Mouse (Mus musculus) C2C12 (cell line): ENCODE measurements around the gene Aatf. TPM values are rescaled to one million over a fixed set of nuclear protein-coding genes. Genes with fewer than 3 reads are reported as not detected.

Experiments used
- H3K27me3 ChIP-seq: one replicate; pipeline ENCODE4 v1.6.1; 2011; ENCODE audit not compliant: control insufficient read depth, insufficient read depth, insufficient read length
- H3K36me3 ChIP-seq: one replicate; pipeline ENCODE4 v1.6.1; 2011; ENCODE audit not compliant: control insufficient read depth, insufficient read depth
- H3K4me3 ChIP-seq: one replicate; pipeline ENCODE4 v1.5.1; 2011; ENCODE audit warnings: mild to moderate bottlenecking, control low read depth; ENCODE audit not compliant: poor library complexity, insufficient read depth, severe bottlenecking
- H3K79me2 ChIP-seq: one replicate; pipeline ENCODE4 v1.6.1; 2011; ENCODE audit not compliant: control insufficient read depth, insufficient read depth
- H3K79me3 ChIP-seq: one replicate; pipeline ENCODE4 v1.6.1; 2011; ENCODE audit warnings: low read depth, control low read depth
- H3ac ChIP-seq: one replicate; pipeline ENCODE3; 2011; ENCODE audit warnings: low read depth; ENCODE audit not compliant: control insufficient read depth, insufficient read length
- CEBPB ChIP-seq: IDR thresholded peaks from one replicate; pipeline ENCODE4 v1.6.1; 2011; ENCODE audit warnings: low read depth, mild to moderate bottlenecking, control low read depth, moderate library complexity
- CTCF ChIP-seq: IDR thresholded peaks from one replicate; pipeline ENCODE4 v1.5.1; 2011; ENCODE audit not compliant: control insufficient read depth, insufficient read depth, insufficient read length
- FOSL1 ChIP-seq: IDR thresholded peaks from one replicate; pipeline ENCODE4 v1.8.0; 2011; ENCODE audit warnings: mild to moderate bottlenecking, low read length; ENCODE audit not compliant: poor library complexity, insufficient read depth, severe bottlenecking
- MAX ChIP-seq: IDR thresholded peaks from one replicate; pipeline ENCODE4 v1.6.1; 2011; ENCODE audit warnings: mild to moderate bottlenecking, control low read depth
- MYOD1 ChIP-seq: IDR thresholded peaks from one replicate; pipeline ENCODE4 v1.6.1; 2011; ENCODE audit warnings: low read depth; ENCODE audit not compliant: control insufficient read depth, insufficient read length
- MYOG ChIP-seq: IDR thresholded peaks from one replicate; pipeline ENCODE4 v1.6.1; 2011; ENCODE audit not compliant: control insufficient read depth, insufficient read length; ENCODE audit errors: extremely low read depth
- USF1 ChIP-seq: IDR thresholded peaks from one replicate; pipeline ENCODE4 v1.6.1; 2011; ENCODE audit warnings: low read depth, mild to moderate bottlenecking, control low read depth, moderate library complexity
- long read RNA-seq, 2 experiments: library from polyadenylated mRNA; unstranded; transcript quantifications; one replicate each; pipeline ENCODE4 v2.0.0; 2019 to 2020
- polyA plus RNA-seq: library from polyadenylated mRNA; unstranded; fragments of >200 nt; fragmentation: generic; extraction: Trizol; gene quantifications from one replicate; pipeline ENCODE4 v1.2.1, GENCODE M21; 2012; ENCODE audit warnings: missing spikeins

Gene Aatf
- 38.6 TPM for polyA plus RNA-seq
- long read RNA-seq, experiment 1, transcript Aatf-201 (13 exons, 1,822 nt): major isoform, 47 of 56 reads
- long read RNA-seq, experiment 1, partial matches to known transcripts: 4 of 56 reads
- long read RNA-seq, experiment 1, other reads (novel, unspliced or antisense): 5 of 56 reads
- long read RNA-seq, experiment 2, transcript Aatf-201 (13 exons, 1,822 nt): major isoform, 359 of 420 reads
- long read RNA-seq, experiment 2, partial matches to known transcripts: 4 of 420 reads
- long read RNA-seq, experiment 2, other reads (novel, unspliced or antisense): 56 of 420 reads

DNA sequence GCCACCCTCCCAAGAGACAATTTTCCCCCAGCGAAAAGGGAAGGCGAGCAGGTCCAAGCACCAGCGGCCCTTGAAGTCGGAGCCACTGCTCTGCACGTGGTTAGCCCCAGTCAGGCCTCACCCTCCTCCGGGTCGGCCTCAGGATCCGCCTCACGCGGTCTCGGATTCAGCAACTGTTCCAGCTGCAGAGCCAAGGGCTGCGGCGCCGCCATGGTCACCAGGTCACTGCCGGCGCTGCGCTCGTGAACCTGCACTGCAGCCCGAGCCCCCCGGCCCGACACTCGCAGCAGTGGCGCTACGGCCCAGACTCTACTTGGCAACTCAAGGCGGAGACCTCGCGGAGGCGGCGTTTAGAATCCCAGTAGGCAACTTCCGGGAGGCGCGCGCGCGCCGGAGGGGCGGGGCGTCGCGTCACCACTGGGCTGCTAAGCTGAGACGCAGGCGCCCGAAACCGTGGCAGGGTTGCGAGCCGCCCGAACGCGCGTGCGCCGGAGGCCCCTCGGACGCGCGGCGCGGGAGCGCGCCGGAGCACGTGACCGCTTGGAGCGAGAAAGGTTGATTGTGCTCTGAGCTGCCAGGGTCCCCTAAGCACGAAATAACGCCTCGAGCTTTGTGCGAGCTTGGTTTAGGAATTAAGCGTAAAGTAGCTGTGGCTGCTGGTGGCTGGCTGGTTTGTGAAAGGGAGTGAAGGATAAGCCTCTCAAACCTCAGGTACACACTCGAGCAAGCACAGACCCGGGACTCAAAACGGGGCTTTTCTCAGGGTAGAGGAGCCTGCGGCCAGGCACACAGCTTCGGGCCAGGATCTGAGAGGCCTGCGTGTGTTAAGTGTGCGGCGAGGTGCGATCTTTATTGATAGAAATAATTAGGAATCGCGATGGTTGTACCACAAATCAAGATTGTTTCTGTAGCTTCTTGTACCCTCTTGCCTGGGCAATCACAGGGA lies at the start of gene Aatf:
Aatf (minus strand) TSS at position 352 of the 946 bp plus-strand sequence.
- TF ChIP-seq MYOD1: no peak
- TF ChIP-seq CTCF: no peak
- TF ChIP-seq MYOG: no peak
- TF ChIP-seq MAX: peak; percentile 94
- no peak for TF ChIP-seq FOSL1
- TF ChIP-seq USF1: peak; percentile 95
- no peak for TF ChIP-seq CEBPB
- Histone ChIP-seq H3K36me3 (peaks cover 30% of the 10 kb centered on the region), H3K79me3 (peaks cover 23% of the 10 kb centered on the region), H3K4me3 (peak within 1 kb of the TSS; percentile 84), H3K27me3 (peaks cover 15% of the 10 kb centered on the region), H3K79me2 (peaks cover 42% of the 10 kb centered on the region), H3ac (peak within 1 kb of the TSS; percentile 98)

DNA sequence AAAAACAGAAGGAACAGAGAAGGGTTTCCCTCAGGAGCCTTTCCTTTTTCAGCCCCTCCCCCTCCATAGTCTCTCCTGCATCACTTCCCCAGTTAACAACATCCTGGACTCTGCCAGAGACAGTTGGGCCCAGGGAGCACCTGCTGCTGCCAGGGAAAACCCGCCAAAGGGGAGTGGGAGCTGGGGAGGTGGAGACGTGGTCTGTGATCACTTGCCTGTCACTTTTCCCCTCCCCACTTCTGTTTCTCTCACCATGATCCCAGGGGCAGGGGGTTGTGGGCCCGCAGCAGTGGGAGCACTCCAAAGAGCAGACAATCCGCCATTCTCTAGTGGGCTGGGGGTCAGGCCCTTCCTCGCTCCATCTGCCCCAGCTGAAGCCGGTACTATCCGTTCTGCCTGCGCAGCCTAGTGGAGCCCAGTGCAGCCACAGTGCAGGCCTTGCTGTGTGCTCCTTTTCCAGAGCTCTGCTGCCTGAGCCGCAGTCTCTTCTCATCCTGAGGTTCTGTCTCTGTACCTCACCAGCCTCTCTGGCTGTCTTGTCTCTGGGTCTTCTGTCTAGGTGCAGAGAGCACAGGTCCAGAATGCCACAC lies 49.5 kb upstream of the Aatf start:
- TF ChIP-seq MYOD1: no peak
- no peak for TF ChIP-seq CTCF
- Histone ChIP-seq H3K36me3 (no peaks in the 10 kb centered on the region), H3ac (no peak overlapping the region), H3K4me3 (no peak overlapping the region), H3K79me3 (no peaks in the 10 kb centered on the region), H3K27me3 (peaks cover 63% of the 10 kb centered on the region), H3K79me2 (no peaks in the 10 kb centered on the region)

DNA sequence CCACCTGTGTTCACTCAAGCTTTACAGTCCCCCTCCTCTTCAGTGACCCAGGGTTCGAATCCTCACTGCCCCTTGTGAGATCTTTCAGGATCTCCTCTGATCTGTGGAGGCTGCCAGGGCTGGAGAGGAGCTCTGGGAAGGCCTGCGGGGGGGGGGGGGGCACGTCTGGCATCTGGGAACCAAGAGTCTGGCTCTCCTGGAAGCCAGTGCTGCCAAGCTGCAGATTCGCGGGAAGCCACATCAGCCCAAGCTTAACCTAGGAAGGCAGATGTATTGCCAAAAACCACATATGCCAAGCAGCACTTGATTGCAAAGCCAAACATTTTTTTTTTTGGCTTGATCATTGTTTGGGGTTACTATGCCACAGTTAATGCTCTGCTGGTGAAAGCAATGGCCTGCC lies 48.2 kb upstream of the Aatf start:
- Histone ChIP-seq H3K27me3 (peaks cover 51% of the 10 kb centered on the region), H3K4me3 (no peak overlapping the region), H3K79me3 (no peaks in the 10 kb centered on the region), H3ac (no peak overlapping the region), H3K79me2 (no peaks in the 10 kb centered on the region), H3K36me3 (no peaks in the 10 kb centered on the region)
- TF ChIP-seq MYOG: no peak
- TF ChIP-seq USF1: no peak
- no peak for TF ChIP-seq MAX
- no peak for TF ChIP-seq CTCF
- no peak for TF ChIP-seq CEBPB
- no peak for TF ChIP-seq MYOD1
- TF ChIP-seq FOSL1: no peak

DNA sequence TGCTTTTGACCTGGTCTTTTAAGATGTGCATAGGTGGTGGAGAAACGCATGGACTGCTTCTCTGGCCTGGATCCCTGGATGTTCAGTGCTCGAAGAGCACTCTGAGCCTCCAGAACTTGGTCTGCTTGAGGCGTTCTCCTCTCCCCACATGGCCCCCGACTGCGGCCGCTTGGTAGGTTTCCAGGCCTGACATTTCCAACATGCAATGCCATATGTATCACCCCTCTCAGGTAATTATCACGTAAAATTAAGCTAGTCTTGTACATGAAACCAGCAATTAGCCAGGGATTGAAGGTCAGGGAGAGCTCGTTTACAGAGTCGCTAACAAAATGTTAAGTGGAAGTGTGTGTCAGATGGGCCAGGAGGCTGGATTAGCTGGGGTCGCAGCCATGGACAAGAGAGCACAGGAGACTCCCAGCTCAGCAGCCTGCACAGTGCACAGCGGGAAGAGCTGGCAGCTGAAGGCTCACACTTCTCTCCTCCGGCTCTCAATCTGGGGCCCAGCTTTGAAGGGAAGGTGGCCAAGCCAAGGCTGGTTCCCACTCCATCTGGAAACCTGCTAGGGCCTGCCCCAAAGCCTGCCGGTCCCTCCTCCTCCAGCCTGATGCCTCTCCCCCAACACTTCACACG lies 40.6 kb upstream of the Aatf start:
- H3K27me3 ChIP-seq: peaks cover 54% of the 10 kb centered on the region
- no peaks in the 10 kb centered on the region for H3K79me2 ChIP-seq
- TF ChIP-seq FOSL1: no peak
- TF ChIP-seq MAX: no peak
- TF ChIP-seq USF1: no peak
- TF ChIP-seq MYOD1: no peak
- TF ChIP-seq MYOG: no peak
- TF ChIP-seq CTCF: no peak

DNA sequence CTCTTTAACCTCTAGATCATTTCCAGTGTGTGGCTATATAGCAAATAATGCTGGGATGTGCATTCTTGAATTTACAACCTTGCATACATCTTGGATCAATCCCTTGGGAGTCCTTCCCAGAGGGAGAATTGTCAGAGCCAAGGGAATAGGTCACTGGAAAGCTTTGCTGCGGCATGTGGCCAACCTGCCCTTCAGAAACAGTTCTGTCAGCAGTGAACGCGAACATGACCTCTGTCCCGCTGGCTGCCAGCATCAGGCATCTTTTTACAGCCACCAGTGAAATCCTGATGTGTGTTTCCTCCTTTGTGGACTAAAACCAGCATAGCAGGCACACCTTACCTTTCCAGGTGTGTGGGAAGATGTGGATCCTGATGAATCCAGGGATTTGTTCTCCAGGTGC lies 38.0 kb upstream of the Aatf start:
- TF ChIP-seq USF1 (no peak), CTCF (no peak), MAX (no peak), FOSL1 (no peak), CEBPB (no peak), MYOG (no peak), MYOD1 (no peak)
- Histone ChIP-seq H3K27me3 (peaks cover 62% of the 10 kb centered on the region), H3K79me3 (no peaks in the 10 kb centered on the region), H3K4me3 (no peak overlapping the region), H3K79me2 (no peaks in the 10 kb centered on the region), H3K36me3 (no peaks in the 10 kb centered on the region), H3ac (no peak overlapping the region)

More for the DNA sequence above, 40.6 kb upstream of the Aatf start:
- Histone ChIP-seq H3K36me3 (no peaks in the 10 kb centered on the region), H3K4me3 (no peak overlapping the region), H3K79me3 (no peaks in the 10 kb centered on the region), H3ac (no peak overlapping the region)
